Mouse (Mus musculus): ENCODE measurements at regions not wholly inside any gene's neighbourhood (a gene's known extent, or its start where the extent isn't known, plus 50 kb on each side); places are given as distances from the start of the nearest gene placed in this dataset.

GRCm38 (mm10) chr3:131788321-131788720 lies 223.8 kb downstream of the Papss1 start:
- Histone ChIP-seq H3K4me1 (ENCODE audit: control insufficient read depth, insufficient read depth, low read length) (no peaks in the 10 kb centered on the region), H3K9ac (ENCODE audit: low read length) (no peak overlapping the region), H3K4me3 (ENCODE audit: low read depth, low read length) (no peak overlapping the region), H3K36me3 (ENCODE audit: control insufficient read depth, insufficient read depth, low read length) (no peaks in the 10 kb centered on the region), H3K27me3 (ENCODE audit: control insufficient read depth, insufficient read depth, low read length) (no peaks in the 10 kb centered on the region), H3K4me2 (no peak overlapping the region), H3K27ac (ENCODE audit: low read depth, low read length) (no peak overlapping the region), H3K9me3 (ENCODE audit: control insufficient read depth, low read length) (no peaks in the 10 kb centered on the region)
- DNase-seq (ENCODE audit: low spot score, missing footprints) (no peak), ATAC-seq (ENCODE audit: low FRiP score) (no peak)
- 92% methylated on average over 1 of the region's 2 CpGs for WGBS

- Histone ChIP-seq H3K4me2 (no peak overlapping the region), H3K9me3 (ENCODE audit: control insufficient read depth, low read length) (no peaks in the 10 kb centered on the region), H3K27ac (ENCODE audit: low read depth, low read length) (no peak overlapping the region), H3K4me1 (ENCODE audit: control insufficient read depth, insufficient read depth, low read length) (no peaks in the 10 kb centered on the region), H3K27me3 (ENCODE audit: control insufficient read depth, insufficient read depth, low read length) (no peaks in the 10 kb centered on the region), H3K4me3 (ENCODE audit: low read depth, low read length) (no peak overlapping the region), H3K36me3 (ENCODE audit: control insufficient read depth, insufficient read depth, low read length) (no peaks in the 10 kb centered on the region), H3K9ac (ENCODE audit: low read length) (no peak overlapping the region)
- ATAC-seq (ENCODE audit: low FRiP score) = no peak
- DNase-seq (ENCODE audit: low spot score, missing footprints) = no peak
These were observed 224.6 kb downstream of the Papss1 start for GRCm38 (mm10) chr3:131789177-131789576.

GRCm38 (mm10) chr3:131794056-131794455 lies 229.5 kb downstream of the Papss1 start:
- no peak overlapping the region for H3K27ac ChIP-seq (ENCODE audit: low read depth, low read length)
- DNase-seq (ENCODE audit: low spot score, missing footprints) (no peak), ATAC-seq (ENCODE audit: low FRiP score) (no peak)
- no peak overlapping the region for H3K4me2 ChIP-seq
- no peaks in the 10 kb centered on the region for H3K27me3 ChIP-seq (ENCODE audit: control insufficient read depth, insufficient read depth, low read length)
- no peaks in the 10 kb centered on the region for H3K36me3 ChIP-seq (ENCODE audit: control insufficient read depth, insufficient read depth, low read length)
- WGBS = 71% methylated on average over 1 of the region's 1 CpGs
- H3K4me3 ChIP-seq (ENCODE audit: low read depth, low read length) = no peak overlapping the region
- H3K9ac ChIP-seq (ENCODE audit: low read length) = no peak overlapping the region
- no peaks in the 10 kb centered on the region for H3K9me3 ChIP-seq (ENCODE audit: control insufficient read depth, low read length)
- no peaks in the 10 kb centered on the region for H3K4me1 ChIP-seq (ENCODE audit: control insufficient read depth, insufficient read depth, low read length)

GRCm38 (mm10) chr3:131795108-131796005 lies 230.8 kb downstream of the Papss1 start:
- H3K4me2 ChIP-seq = no peak overlapping the region
- 85% methylated on average over 10 of the region's 10 CpGs for WGBS
- DNase-seq (ENCODE audit: low spot score, missing footprints) (no peak), ATAC-seq (ENCODE audit: low FRiP score) (no peak)
- H3K4me3 ChIP-seq (ENCODE audit: low read depth, low read length) = no peak overlapping the region
- no peaks in the 10 kb centered on the region for H3K27me3 ChIP-seq (ENCODE audit: control insufficient read depth, insufficient read depth, low read length)
- no peak overlapping the region for H3K9ac ChIP-seq (ENCODE audit: low read length)
- H3K9me3 ChIP-seq (ENCODE audit: control insufficient read depth, low read length) = no peaks in the 10 kb centered on the region
- H3K27ac ChIP-seq (ENCODE audit: low read depth, low read length) = no peak overlapping the region
- H3K4me1 ChIP-seq (ENCODE audit: control insufficient read depth, insufficient read depth, low read length) = no peaks in the 10 kb centered on the region
- H3K36me3 ChIP-seq (ENCODE audit: control insufficient read depth, insufficient read depth, low read length) = no peaks in the 10 kb centered on the region

- Histone ChIP-seq H3K36me3 (ENCODE audit: control insufficient read depth, insufficient read depth, low read length) (no peaks in the 10 kb centered on the region), H3K4me2 (no peak overlapping the region), H3K9ac (ENCODE audit: low read length) (no peak overlapping the region), H3K4me1 (ENCODE audit: control insufficient read depth, insufficient read depth, low read length) (no peaks in the 10 kb centered on the region), H3K9me3 (ENCODE audit: control insufficient read depth, low read length) (no peaks in the 10 kb centered on the region), H3K4me3 (ENCODE audit: low read depth, low read length) (no peak overlapping the region), H3K27me3 (ENCODE audit: control insufficient read depth, insufficient read depth, low read length) (no peaks in the 10 kb centered on the region), H3K27ac (ENCODE audit: low read depth, low read length) (no peak overlapping the region)
- ATAC-seq (ENCODE audit: low FRiP score) = no peak
- 87% methylated on average over 4 of the region's 4 CpGs for WGBS
- DNase-seq (ENCODE audit: low spot score, missing footprints) = no peak
These were observed 235.2 kb downstream of the Papss1 start for GRCm38 (mm10) chr3:131799774-131800173.

GRCm38 (mm10) chr3:131801551-131801950 lies 237.0 kb downstream of the Papss1 start:
- Histone ChIP-seq H3K9me3 (ENCODE audit: control insufficient read depth, low read length) (no peaks in the 10 kb centered on the region), H3K36me3 (ENCODE audit: control insufficient read depth, insufficient read depth, low read length) (no peaks in the 10 kb centered on the region), H3K4me3 (ENCODE audit: low read depth, low read length) (no peak overlapping the region), H3K27me3 (ENCODE audit: control insufficient read depth, insufficient read depth, low read length) (no peaks in the 10 kb centered on the region), H3K4me2 (no peak overlapping the region), H3K4me1 (ENCODE audit: control insufficient read depth, insufficient read depth, low read length) (no peaks in the 10 kb centered on the region), H3K27ac (ENCODE audit: low read depth, low read length) (no peak overlapping the region), H3K9ac (ENCODE audit: low read length) (no peak overlapping the region)
- no peak for ATAC-seq (ENCODE audit: low FRiP score)
- no peak for DNase-seq (ENCODE audit: low spot score, missing footprints)
- WGBS = 72% methylated on average over 3 of the region's 3 CpGs

GRCm38 (mm10) chr3:131802841-131803240 lies 238.3 kb downstream of the Papss1 start:
- WGBS = 87% methylated on average over 7 of the region's 7 CpGs

GRCm38 (mm10) chr3:131808127-131808526 lies 243.6 kb downstream of the Papss1 start:
- Histone ChIP-seq H3K27me3 (ENCODE audit: control insufficient read depth, insufficient read depth, low read length) (no peaks in the 10 kb centered on the region), H3K27ac (ENCODE audit: low read depth, low read length) (no peak overlapping the region), H3K36me3 (ENCODE audit: control insufficient read depth, insufficient read depth, low read length) (no peaks in the 10 kb centered on the region), H3K4me3 (ENCODE audit: low read depth, low read length) (no peak overlapping the region), H3K4me1 (ENCODE audit: control insufficient read depth, insufficient read depth, low read length) (no peaks in the 10 kb centered on the region), H3K9me3 (ENCODE audit: control insufficient read depth, low read length) (no peaks in the 10 kb centered on the region), H3K4me2 (no peak overlapping the region), H3K9ac (ENCODE audit: low read length) (no peak overlapping the region)
- 84% methylated on average over 8 of the region's 8 CpGs for WGBS
- DNase-seq (ENCODE audit: low spot score, missing footprints) = no peak
- ATAC-seq (ENCODE audit: low FRiP score) = no peak

More at GRCm38 (mm10) chr3:131802841-131803240, 238.3 kb downstream of the Papss1 start:
- Histone ChIP-seq H3K4me2 (no peak overlapping the region), H3K27me3 (ENCODE audit: control insufficient read depth, insufficient read depth, low read length) (no peaks in the 10 kb centered on the region), H3K27ac (ENCODE audit: low read depth, low read length) (no peak overlapping the region), H3K9ac (ENCODE audit: low read length) (no peak overlapping the region), H3K4me1 (ENCODE audit: control insufficient read depth, insufficient read depth, low read length) (no peaks in the 10 kb centered on the region), H3K36me3 (ENCODE audit: control insufficient read depth, insufficient read depth, low read length) (no peaks in the 10 kb centered on the region), H3K4me3 (ENCODE audit: low read depth, low read length) (no peak overlapping the region), H3K9me3 (ENCODE audit: control insufficient read depth, low read length) (no peaks in the 10 kb centered on the region)
- ATAC-seq (ENCODE audit: low FRiP score) = no peak
- no peak for DNase-seq (ENCODE audit: low spot score, missing footprints)

- no peak for ATAC-seq (ENCODE audit: low FRiP score)
- no peak for DNase-seq (ENCODE audit: low spot score, missing footprints)
- Histone ChIP-seq H3K4me2 (no peak overlapping the region), H3K27ac (ENCODE audit: low read depth, low read length) (no peak overlapping the region), H3K36me3 (ENCODE audit: control insufficient read depth, insufficient read depth, low read length) (no peaks in the 10 kb centered on the region), H3K9ac (ENCODE audit: low read length) (no peak overlapping the region), H3K4me1 (ENCODE audit: control insufficient read depth, insufficient read depth, low read length) (no peaks in the 10 kb centered on the region), H3K9me3 (ENCODE audit: control insufficient read depth, low read length) (no peaks in the 10 kb centered on the region), H3K4me3 (ENCODE audit: low read depth, low read length) (no peak overlapping the region), H3K27me3 (ENCODE audit: control insufficient read depth, insufficient read depth, low read length) (no peaks in the 10 kb centered on the region)
- 63% methylated on average over 6 of the region's 6 CpGs for WGBS
These were observed 248.4 kb downstream of the Papss1 start for GRCm38 (mm10) chr3:131812968-131813367.

Measured in midbrain, embryonic 11.5 days (tissue).